Mouse (Mus musculus): ENCODE measurements at regions not wholly inside any gene's neighbourhood (a gene's known extent, or its start where the extent isn't known, plus 50 kb on each side); places are given as distances from the start of the nearest gene placed in this dataset.
A peak's percentile ranks its signal among the peaks of the same experiment; 100 is the strongest.

- Histone ChIP-seq H3K36me3 (ENCODE audit: control insufficient read depth, insufficient read depth, low read length) (no peaks in the 10 kb centered on the region), H3K27ac (ENCODE audit: low read depth, low read length) (no peak overlapping the region), H3K27me3 (ENCODE audit: control insufficient read depth, insufficient read depth, low read length) (no peaks in the 10 kb centered on the region), H3K4me1 (replicated peaks; ENCODE audit: control insufficient read depth, insufficient read depth, low read length) (no peaks in the 10 kb centered on the region), H3K9me3 (ENCODE audit: control insufficient read depth, low read length) (no peaks in the 10 kb centered on the region), H3K4me2 (replicated peaks; ENCODE audit: low read depth, low read length) (no peak overlapping the region), H3K9ac (ENCODE audit: low read depth, low read length) (no peak overlapping the region), H3K4me3 (ENCODE audit: low read depth, low read length) (no peak overlapping the region)
- no peak for DNase-seq (ENCODE audit: low spot score)
- 43% methylated on average over 5 of the region's 5 CpGs for WGBS
- 0 out of 2 replicates have a peak, but pooled peaks have one; percentile 47 for ATAC-seq (ENCODE audit: low FRiP score)
Observed at GRCm38 (mm10) chr13:19911860-19912584, 88.0 kb upstream of the Gpr141 start.

- no peaks in the 10 kb centered on the region for H3K9me3 ChIP-seq (ENCODE audit: control insufficient read depth, low read length)
Observed at GRCm38 (mm10) chr13:19902786-19903185, 78.7 kb upstream of the Gpr141 start.

DNA sequence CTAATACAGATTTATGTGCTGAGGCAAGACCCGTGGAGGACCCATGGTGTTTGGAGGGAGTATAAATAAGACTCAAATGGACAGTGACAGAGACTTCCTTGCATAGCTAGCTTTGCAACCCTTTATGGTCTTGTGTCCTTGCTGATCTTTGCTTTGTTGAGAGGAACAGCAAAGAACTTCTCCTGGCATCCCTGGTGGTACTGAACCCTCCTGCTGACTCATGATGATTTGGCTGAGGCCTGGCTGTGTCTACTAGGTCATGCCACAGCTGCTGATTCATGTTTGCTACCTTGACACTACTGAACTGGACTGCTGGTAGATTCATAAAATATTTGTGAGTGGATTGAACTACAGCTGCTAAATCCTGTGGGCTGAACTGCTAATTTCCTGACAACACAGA, 73.1 kb upstream of the Gpr141 start:
- no peak for ATAC-seq (ENCODE audit: low FRiP score)
- WGBS, result 84% methylated on average over 1 of the region's 1 CpGs

More at GRCm38 (mm10) chr13:19902786-19903185, 78.7 kb upstream of the Gpr141 start:
- Histone ChIP-seq H3K36me3 (ENCODE audit: control insufficient read depth, insufficient read depth, low read length) (no peaks in the 10 kb centered on the region), H3K4me2 (replicated peaks; ENCODE audit: low read depth, low read length) (no peak overlapping the region), H3K4me3 (ENCODE audit: low read depth, low read length) (no peak overlapping the region), H3K4me1 (replicated peaks; ENCODE audit: control insufficient read depth, insufficient read depth, low read length) (no peaks in the 10 kb centered on the region), H3K27me3 (ENCODE audit: control insufficient read depth, insufficient read depth, low read length) (no peaks in the 10 kb centered on the region), H3K27ac (ENCODE audit: low read depth, low read length) (no peak overlapping the region), H3K9ac (ENCODE audit: low read depth, low read length) (no peak overlapping the region)
- WGBS, result 89% methylated on average over 4 of the region's 4 CpGs
- ATAC-seq (ENCODE audit: low FRiP score) (no peak), DNase-seq (ENCODE audit: low spot score) (no peak)

DNA sequence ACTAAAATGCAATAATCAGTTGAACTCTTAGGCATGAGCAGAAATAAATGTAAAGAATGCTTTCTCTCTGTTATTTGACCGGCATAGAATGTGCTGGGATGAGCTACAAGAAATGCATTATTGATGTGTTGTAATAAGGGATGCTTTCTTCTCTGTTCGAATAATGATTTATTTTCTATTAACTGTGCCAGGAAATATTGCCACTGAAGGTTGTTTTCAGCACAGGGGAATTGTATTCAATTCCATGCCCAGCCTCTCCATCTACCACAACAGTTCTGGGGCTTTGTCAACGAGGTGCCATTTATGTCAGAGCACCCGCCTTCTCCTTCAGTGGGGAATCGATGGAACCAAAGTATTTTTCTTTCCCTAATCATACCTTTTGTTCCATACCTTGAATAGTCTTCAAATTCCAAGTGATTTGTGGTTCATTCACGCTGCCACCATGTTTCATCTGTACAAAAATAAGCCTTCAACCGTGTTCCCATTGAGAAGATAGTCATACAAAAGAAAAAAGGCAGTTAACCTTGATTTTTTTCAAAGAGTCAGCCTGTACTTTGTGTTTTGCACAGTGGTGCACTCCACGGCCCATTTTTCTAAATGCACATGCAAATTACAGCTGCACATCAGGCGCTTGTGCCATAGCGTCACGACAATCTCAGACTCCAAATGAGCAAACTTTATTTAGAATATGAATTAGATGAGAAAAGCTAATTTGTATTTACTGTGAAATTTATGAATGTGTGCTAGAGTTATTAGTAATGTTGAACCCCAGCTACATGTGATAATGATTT, 65.1 kb upstream of the Gpr141 start:
- Histone ChIP-seq H3K27me3 (ENCODE audit: control insufficient read depth, insufficient read depth, low read length) (no peaks in the 10 kb centered on the region), H3K9ac (ENCODE audit: low read depth, low read length) (no peak overlapping the region), H3K36me3 (ENCODE audit: control insufficient read depth, insufficient read depth, low read length) (no peaks in the 10 kb centered on the region), H3K9me3 (ENCODE audit: control insufficient read depth, low read length) (no peaks in the 10 kb centered on the region), H3K4me3 (ENCODE audit: low read depth, low read length) (no peak overlapping the region), H3K4me1 (replicated peaks; ENCODE audit: control insufficient read depth, insufficient read depth, low read length) (no peaks in the 10 kb centered on the region), H3K4me2 (replicated peaks; ENCODE audit: low read depth, low read length) (no peak overlapping the region), H3K27ac (ENCODE audit: low read depth, low read length) (no peak overlapping the region)
- DNase-seq (ENCODE audit: low spot score) (no peak), ATAC-seq (ENCODE audit: low FRiP score) (no peak)
- 77% methylated on average over 11 of the region's 11 CpGs for WGBS

More for the DNA sequence above, 73.1 kb upstream of the Gpr141 start:
- no peaks in the 10 kb centered on the region for H3K27me3 ChIP-seq (ENCODE audit: control insufficient read depth, insufficient read depth, low read length)
- no peaks in the 10 kb centered on the region for H3K4me1 ChIP-seq (replicated peaks; ENCODE audit: control insufficient read depth, insufficient read depth, low read length)
- no peak overlapping the region for H3K27ac ChIP-seq (ENCODE audit: low read depth, low read length)
- H3K4me3 ChIP-seq (ENCODE audit: low read depth, low read length), result no peak overlapping the region
- no peaks in the 10 kb centered on the region for H3K9me3 ChIP-seq (ENCODE audit: control insufficient read depth, low read length)
- no peak for DNase-seq (ENCODE audit: low spot score)
- no peak overlapping the region for H3K4me2 ChIP-seq (replicated peaks; ENCODE audit: low read depth, low read length)
- no peaks in the 10 kb centered on the region for H3K36me3 ChIP-seq (ENCODE audit: control insufficient read depth, insufficient read depth, low read length)
- H3K9ac ChIP-seq (ENCODE audit: low read depth, low read length), result no peak overlapping the region

DNA sequence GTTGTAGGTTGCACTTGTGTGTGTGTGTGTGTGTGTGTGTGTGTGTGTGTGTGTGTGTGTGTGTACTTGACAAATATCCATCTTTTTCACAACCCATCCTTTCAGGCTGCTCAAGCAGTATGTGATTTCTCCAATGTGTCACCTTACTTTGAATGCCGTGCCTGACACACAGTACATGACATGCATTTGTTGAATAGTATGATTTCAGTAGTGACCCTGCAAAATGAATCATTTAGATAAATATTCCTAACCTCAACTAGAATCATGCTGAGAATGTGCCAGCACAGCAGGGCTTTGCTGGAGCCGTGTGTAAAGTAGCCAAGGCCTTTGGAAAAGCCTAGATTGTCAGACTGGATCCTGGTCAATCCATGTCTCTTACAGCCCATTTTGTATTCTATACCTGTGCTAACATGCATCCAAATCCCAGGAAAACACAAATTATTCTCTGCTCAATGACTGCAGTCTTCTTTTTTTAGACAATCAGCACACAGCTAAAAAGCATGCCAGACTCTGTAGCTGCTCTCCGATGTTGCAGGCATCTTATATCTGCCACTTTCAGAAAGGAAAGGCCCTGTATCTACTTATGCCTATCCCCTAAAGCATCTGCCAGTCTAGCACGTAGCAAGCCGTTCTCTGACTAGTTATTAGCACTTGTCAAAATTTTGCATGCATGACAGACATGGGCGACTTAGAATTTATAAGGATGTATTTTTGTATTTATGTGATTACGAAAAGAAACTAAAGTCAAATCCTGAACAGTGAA, 60.0 kb upstream of the Gpr141 start:
- DNase-seq (ENCODE audit: low spot score) (no peak), ATAC-seq (ENCODE audit: low FRiP score) (no peak)
- Histone ChIP-seq H3K27me3 (ENCODE audit: control insufficient read depth, insufficient read depth, low read length) (no peaks in the 10 kb centered on the region), H3K4me1 (replicated peaks; ENCODE audit: control insufficient read depth, insufficient read depth, low read length) (no peaks in the 10 kb centered on the region), H3K4me3 (ENCODE audit: low read depth, low read length) (no peak overlapping the region), H3K9ac (ENCODE audit: low read depth, low read length) (no peak overlapping the region), H3K9me3 (ENCODE audit: control insufficient read depth, low read length) (no peaks in the 10 kb centered on the region), H3K27ac (ENCODE audit: low read depth, low read length) (no peak overlapping the region), H3K4me2 (replicated peaks; ENCODE audit: low read depth, low read length) (no peak overlapping the region), H3K36me3 (ENCODE audit: control insufficient read depth, insufficient read depth, low read length) (no peaks in the 10 kb centered on the region)
- WGBS, result 88% methylated on average over 7 of the region's 7 CpGs

DNA sequence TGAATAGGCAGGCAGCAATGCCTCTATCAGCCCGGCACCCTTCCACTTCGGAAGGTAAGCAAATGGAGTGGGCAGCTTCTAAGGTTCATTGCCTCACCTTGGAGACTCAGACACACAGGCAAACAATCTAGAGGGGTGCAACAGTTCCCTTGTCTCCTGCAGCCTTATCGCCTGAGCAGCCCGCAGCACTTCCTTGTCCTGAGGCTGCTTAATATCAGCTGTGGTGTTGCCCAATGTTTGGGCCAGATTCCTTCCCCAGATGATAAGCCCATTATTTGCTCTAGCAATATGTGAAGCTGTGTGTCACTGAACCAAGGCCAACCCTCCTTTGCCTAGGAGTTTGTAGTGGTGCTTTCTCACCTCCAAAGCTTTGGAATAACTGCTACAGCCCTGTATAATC, 58.8 kb upstream of the Gpr141 start:
- no peak overlapping the region for H3K9ac ChIP-seq (ENCODE audit: low read depth, low read length)
- H3K4me2 ChIP-seq (replicated peaks; ENCODE audit: low read depth, low read length), result no peak overlapping the region
- DNase-seq (ENCODE audit: low spot score) (no peak), ATAC-seq (ENCODE audit: low FRiP score) (no peak)
- H3K36me3 ChIP-seq (ENCODE audit: control insufficient read depth, insufficient read depth, low read length), result no peaks in the 10 kb centered on the region
- WGBS, result 91% methylated on average over 4 of the region's 4 CpGs
- no peaks in the 10 kb centered on the region for H3K27me3 ChIP-seq (ENCODE audit: control insufficient read depth, insufficient read depth, low read length)
- no peak overlapping the region for H3K27ac ChIP-seq (ENCODE audit: low read depth, low read length)
- H3K4me3 ChIP-seq (ENCODE audit: low read depth, low read length), result no peak overlapping the region
- H3K9me3 ChIP-seq (ENCODE audit: control insufficient read depth, low read length), result no peaks in the 10 kb centered on the region
- H3K4me1 ChIP-seq (replicated peaks; ENCODE audit: control insufficient read depth, insufficient read depth, low read length), result no peaks in the 10 kb centered on the region

GRCm38 (mm10) chr13:19881772-19882171, 57.7 kb upstream of the Gpr141 start:
- H3K4me1 ChIP-seq (replicated peaks; ENCODE audit: control insufficient read depth, insufficient read depth, low read length), result no peaks in the 10 kb centered on the region
- no peak overlapping the region for H3K9ac ChIP-seq (ENCODE audit: low read depth, low read length)
- H3K4me2 ChIP-seq (replicated peaks; ENCODE audit: low read depth, low read length), result no peak overlapping the region
- no peaks in the 10 kb centered on the region for H3K27me3 ChIP-seq (ENCODE audit: control insufficient read depth, insufficient read depth, low read length)
- ATAC-seq (ENCODE audit: low FRiP score) (no peak), DNase-seq (ENCODE audit: low spot score) (no peak)
- no peaks in the 10 kb centered on the region for H3K36me3 ChIP-seq (ENCODE audit: control insufficient read depth, insufficient read depth, low read length)
- H3K27ac ChIP-seq (ENCODE audit: low read depth, low read length), result no peak overlapping the region
- H3K4me3 ChIP-seq (ENCODE audit: low read depth, low read length), result no peak overlapping the region
- 91% methylated on average over 5 of the region's 5 CpGs for WGBS
- no peaks in the 10 kb centered on the region for H3K9me3 ChIP-seq (ENCODE audit: control insufficient read depth, low read length)

- no peak for DNase-seq (ENCODE audit: low spot score)
Observed at GRCm38 (mm10) chr13:19874621-19875249, 50.7 kb upstream of the Gpr141 start.

More at GRCm38 (mm10) chr13:19874621-19875249, 50.7 kb upstream of the Gpr141 start:
- H3K9me3 ChIP-seq (ENCODE audit: control insufficient read depth, low read length), result no peaks in the 10 kb centered on the region
- no peak overlapping the region for H3K27ac ChIP-seq (ENCODE audit: low read depth, low read length)
- WGBS, result 89% methylated on average over 7 of the region's 7 CpGs
- no peak overlapping the region for H3K4me2 ChIP-seq (replicated peaks; ENCODE audit: low read depth, low read length)
- ATAC-seq (ENCODE audit: low FRiP score), result no peak; the same call in 1 of the 2 replicates
- no peaks in the 10 kb centered on the region for H3K36me3 ChIP-seq (ENCODE audit: control insufficient read depth, insufficient read depth, low read length)
- H3K9ac ChIP-seq (ENCODE audit: low read depth, low read length), result no peak overlapping the region
- no peak overlapping the region for H3K4me3 ChIP-seq (ENCODE audit: low read depth, low read length)
- H3K27me3 ChIP-seq (ENCODE audit: control insufficient read depth, insufficient read depth, low read length), result no peaks in the 10 kb centered on the region
- H3K4me1 ChIP-seq (replicated peaks; ENCODE audit: control insufficient read depth, insufficient read depth, low read length), result no peaks in the 10 kb centered on the region
